Mouse (Mus musculus): ENCODE results near the gene Pik3r5.

Pik3r5 gene

DNA sequence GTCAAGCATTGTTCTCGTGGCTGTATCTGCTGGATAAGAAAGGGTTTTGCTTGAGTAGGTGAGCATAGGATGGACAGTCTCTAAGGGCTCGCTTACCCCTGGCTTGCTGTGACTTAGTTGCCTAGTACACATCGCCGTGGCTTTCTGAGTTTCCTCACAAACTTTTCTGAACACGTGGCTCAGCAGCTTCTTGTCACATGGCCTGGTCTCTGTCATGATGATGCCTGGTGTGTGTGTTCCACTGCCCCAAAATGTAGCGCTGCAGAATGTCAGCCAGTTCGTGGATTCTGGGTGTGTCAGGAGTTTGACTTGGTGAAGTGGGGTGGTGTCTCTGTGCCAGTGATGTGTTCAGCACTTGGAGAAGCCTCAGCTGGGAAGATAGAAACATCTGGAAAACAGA lies 16.4 kb downstream of the Pik3r5 start:
- DNase-seq (ENCODE audit: low read depth, low spot score), result no peak

DNA sequence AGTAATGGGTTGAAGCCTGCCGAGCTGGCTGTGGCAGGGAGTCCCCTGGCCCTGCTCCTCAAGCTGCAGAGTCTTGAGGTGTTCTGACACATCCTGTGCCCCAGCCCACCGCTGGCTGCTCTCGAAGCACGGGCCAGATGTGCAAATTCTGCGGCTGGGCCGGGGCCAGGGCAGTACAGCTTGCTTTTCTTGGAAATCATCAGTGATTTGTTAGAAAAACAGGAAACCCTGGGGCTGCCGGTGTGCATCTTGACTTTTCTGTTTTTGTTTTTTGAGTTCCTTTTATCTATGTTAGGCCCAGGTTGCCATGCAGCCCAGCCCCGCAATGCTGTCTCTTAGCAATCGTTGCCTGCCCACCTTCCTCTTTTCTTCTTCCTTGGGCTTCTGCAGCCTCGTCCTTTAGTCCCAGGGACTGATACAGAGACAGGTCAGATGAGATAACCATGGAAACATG lies 19.4 kb downstream of the Pik3r5 start:
- no peak for DNase-seq (ENCODE audit: low read depth, low spot score)

DNA sequence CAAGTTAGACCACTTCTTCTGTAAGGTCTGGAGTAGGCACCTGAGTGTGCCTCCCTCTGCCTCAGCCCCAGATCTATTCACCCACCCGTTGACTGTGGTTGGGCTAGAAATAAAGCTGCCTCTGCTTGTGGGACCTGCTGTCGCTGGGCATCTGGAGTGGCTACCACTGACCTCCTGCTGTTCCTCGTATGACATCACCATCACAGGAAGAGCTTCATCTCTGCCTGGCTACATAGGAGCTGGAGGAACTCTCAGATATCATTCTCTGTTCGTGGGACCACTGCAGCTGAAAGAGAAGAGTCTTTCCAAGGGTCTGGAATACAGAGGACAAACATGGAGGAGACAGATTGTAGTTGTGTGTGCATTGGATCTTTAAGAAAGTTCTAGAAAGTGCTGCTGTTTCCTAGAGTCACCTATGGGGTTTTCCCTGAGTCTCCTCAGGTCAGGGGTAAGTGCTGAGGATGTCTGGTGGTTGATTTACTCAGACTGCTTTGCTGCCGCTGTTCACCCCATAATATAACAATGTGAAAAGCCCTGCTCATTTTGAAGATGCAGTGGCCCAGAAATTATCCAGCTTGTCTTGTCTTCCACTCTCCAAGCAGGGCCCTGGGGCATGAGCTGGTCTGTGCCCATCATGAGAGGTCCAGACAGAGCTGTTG lies 20.0 kb downstream of the Pik3r5 start:
- DNase-seq (ENCODE audit: low read depth, low spot score), result no peak

DNA sequence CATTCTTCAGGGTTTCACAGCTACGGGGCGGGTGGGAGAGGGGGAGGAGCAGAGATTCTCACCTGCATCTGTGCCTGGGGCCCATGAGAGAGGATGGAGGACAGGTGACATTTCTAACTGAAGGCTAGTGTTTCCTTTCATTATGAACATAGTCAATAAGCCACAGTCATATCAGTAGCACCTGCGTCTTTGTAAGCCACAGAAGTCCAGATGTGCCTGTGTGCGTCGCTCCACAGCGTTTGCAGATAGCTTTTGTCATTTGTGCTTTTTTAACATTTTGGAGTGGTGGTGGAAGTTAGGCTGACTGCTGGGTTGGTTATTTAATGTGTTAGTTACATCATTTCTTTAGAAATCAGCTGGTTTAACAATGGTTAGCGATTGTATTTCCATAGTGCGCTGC lies 20.8 kb downstream of the Pik3r5 start:
- DNase-seq (ENCODE audit: low read depth, low spot score), result no peak

DNA sequence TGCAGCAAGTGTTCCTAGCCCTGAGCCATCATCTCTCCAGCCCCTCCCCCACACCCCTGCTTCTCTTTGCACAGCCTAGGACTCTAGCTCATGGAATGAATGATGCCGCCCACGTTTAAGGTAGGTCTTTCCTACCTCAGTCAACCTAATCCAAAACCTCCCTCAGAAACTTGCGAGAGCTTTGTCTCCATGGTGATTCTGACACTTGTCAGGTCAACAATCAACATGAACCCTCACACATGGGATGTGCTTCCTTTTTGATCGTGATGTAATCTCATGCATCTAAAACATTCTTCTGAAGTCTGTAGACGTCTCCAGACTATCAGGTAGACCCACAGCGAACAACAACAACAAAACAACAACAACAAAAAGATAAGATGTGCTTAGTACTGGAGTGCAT lies 21.4 kb downstream of the Pik3r5 start:
- no peak for DNase-seq (ENCODE audit: low read depth, low spot score)

DNA sequence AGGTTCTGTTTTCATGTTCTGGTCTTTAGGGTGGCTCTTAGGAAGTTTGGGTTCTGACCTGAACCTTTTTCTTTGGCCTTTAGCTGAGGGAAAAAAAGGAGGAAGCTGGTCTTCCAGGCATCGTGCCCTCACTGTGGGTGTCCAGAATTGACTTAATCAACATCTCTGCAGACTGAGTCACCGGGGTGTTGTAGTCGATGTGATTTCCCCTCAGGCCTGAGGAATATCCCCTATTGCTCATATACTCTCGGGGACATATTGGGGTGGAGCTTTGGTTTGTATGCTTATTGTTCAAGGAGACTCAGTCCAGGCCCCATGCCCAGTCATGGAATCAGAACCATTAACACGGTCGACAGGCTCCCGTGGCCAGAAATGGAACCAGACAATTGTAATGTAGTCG lies 26.2 kb downstream of the Pik3r5 start:
- DNase-seq (ENCODE audit: low read depth, low spot score), result no peak

DNA sequence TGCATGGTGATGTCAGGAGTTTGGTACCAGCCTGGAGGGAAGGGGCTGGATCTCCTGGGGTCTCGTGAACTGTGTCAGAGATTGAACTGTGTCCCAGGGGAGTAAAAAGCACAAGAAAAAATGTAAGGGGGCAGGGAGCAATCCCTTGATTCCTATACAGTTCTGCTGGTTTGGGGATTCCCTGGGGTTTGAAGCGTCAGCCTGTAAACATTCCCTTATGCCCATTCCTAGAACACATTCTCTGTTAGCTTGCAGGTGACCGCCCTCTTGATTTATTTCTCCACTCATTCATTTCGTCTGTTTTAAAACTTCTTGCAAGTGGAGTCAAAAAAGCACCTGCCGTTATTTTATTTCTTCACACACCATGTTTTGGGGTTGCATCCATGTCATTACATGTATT lies 27.1 kb downstream of the Pik3r5 start:
- no peak for DNase-seq (ENCODE audit: low read depth, low spot score)

DNA sequence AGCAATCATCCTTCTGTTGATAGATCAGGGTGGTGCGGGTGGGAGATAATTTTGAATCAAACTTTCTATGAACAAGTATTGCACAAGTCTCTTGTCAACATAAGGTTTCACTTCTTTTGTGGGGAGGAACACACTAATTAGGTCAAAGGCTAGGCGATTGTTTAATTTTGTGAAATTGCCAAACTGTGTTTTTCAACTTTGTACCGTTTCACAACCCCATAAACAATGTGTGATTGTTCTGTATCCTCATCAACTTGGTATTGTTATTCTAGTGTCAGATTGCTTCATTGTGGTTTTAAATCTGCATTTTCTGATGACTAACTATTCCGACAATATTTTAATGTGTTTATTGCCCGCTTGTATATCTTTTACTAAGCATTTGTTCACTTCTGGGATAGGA lies 27.6 kb downstream of the Pik3r5 start:
- DNase-seq (ENCODE audit: low read depth, low spot score), result no peak

DNA sequence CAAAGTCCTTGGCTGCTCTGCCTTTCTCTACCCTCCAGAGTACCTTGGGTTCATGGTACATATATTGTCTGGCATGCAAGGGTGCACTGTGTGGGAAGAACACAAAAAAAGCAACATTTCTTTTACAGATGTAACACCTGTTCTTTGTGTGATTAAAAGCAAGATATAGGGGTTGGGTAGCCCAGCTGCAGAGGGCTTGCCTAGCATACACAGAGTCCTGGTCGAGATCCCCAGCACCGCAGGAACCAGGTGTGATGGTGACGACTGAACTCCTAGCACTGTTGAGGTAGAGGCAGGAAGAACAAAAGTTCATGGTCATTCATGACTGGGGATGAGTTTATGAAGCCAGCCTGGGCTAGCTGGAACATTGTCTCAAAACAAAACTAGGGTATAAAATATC lies 30.8 kb downstream of the Pik3r5 start:
- no peak for DNase-seq (ENCODE audit: low read depth, low spot score)

DNA sequence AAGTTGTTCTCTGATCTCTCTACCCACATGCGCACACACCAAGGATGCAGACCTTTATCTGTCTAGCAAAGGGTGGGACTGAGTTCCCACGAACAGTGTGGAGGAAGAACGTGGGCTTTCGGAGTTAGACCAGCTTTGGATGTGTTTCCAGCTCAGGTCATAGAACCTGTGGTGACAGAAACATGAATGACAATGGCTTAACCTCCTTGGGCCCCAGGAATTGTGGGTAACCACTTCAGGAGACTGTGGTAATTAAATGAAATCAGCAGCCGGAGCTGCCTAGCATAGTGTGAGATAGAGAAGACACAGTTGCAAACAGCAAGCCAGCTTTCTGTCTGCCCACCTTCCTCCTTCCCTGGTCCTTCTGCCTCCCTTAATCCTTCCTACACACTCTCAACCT lies 32.3 kb downstream of the Pik3r5 start:
- no peak for DNase-seq (ENCODE audit: low read depth, low spot score)

DNA sequence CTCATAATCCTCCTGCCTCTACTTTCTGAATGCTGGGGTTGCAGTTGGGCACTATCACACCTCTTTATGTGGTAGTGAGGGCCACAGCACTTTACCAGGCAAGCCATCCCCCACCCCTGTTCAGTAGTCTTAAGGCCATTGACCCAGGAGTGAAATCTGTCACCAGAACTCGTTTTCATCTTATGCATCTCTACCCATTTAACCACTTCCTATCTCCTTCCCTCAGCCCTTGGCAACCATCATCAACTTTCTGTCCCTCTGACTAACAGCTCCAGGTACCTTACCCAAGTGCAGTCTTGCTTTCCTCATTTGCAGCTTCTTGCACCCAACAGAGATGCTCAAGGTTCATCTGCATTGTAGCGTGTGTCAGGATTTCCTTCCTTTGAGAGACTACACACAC lies 33.2 kb downstream of the Pik3r5 start:
- DNase-seq (ENCODE audit: low read depth, low spot score), result no peak

DNA sequence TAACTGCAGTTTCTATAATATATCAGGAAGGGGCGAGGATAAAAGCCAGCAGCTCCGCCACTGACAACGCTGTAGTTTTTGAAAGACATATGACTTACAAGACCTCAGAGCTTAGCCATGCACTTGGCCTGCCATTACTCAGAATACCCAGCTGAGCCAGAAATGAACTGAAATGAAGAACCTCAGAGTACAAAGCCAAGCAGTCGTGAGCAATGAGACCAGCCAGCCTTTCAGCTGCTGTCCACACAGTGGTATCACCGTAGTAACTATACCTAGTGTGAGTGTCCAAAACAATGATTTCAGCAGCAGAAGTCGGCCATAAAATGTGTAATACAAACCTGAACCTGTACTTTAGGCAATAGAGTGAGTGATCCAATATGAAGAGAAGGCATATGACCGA lies 35.5 kb downstream of the Pik3r5 start:
- no peak for DNase-seq (ENCODE audit: low read depth, low spot score)

DNA sequence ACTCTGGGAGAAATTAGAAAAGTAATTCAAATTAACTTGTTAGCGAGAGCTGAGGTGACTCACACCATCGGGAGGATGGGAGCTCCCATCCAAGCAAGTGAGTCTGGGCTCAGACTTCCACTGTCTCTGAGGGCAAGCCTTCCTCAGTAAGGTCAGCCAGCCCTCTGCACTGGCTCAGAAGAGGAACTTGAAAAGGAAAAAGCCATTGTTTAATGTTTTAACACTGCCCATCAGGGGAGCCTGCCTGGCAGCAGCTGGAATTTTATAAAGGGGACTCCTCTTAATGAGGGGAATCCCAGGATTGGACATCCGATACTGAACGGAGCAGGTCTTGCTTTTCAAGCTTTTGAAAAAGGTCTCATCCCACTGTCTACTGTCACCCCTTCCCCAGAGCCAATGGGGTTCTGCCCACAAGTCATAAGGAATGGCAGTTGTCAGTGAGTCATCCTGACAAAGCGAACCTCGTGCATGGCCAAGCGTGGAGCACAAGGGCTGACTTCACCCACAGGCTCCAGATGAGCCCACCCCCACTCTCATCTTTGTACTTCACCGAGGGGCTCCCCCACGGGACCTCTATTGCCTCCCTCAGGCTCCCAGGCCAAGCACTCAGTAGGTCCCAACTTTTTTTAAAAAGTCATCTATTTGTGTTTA lies 36.2 kb downstream of the Pik3r5 start:
- DNase-seq (ENCODE audit: low read depth, low spot score), result no peak

DNA sequence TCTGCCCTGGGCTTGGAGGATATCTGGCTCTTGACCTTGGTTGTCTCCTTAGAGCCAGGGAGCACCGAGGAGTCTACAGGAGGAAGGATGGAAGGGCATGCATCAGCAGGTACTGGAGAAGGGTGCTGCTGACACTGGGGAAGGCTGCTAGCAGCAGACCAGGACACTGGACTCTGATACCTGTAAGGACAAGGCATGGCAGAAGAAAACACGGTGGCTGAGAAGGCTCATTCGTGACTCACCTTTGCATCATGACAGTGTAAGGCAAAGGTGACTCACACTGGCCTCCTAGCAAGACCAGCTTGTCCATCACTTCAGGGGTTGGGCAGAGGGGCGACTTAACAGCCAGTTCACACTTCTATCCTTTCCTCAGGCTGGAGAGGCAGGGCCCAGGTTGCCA lies 37.0 kb downstream of the Pik3r5 start:
- no peak for DNase-seq (ENCODE audit: low read depth, low spot score)

DNA sequence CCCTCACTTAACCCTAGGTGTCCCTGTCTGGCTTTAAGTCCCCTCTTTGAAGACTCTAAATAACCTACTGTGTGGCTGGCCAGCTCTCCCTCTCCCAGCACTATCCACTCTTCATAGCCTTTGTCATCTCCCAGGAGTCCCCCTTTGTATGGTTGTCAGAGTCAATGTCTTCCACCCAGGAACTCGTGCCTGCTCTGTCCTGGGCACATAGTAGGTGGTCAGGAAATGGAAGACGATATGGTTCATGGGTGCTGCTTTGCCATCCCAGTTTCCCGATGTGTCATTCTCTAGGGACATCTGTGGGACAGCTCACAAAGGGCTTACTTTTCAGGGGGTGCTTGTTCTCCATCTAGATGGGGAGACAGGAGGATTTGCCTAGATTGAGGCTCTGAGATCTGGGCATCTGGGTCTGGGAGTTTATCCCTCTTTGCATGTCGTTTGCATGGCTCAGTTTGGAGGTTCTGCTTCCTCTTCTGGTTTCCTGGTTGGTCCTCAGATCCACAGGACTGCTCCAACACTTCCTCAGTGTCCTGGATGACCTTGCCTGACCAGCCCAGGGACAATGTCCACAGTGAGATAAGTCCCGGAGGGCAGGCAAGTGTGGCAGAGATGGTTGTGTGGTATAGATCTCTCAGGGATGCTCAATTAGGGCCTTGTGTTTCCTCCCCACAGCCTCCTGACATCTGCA lies 40.4 kb downstream of the Pik3r5 start:
- no peak for DNase-seq (ENCODE audit: low read depth, low spot score)

DNA sequence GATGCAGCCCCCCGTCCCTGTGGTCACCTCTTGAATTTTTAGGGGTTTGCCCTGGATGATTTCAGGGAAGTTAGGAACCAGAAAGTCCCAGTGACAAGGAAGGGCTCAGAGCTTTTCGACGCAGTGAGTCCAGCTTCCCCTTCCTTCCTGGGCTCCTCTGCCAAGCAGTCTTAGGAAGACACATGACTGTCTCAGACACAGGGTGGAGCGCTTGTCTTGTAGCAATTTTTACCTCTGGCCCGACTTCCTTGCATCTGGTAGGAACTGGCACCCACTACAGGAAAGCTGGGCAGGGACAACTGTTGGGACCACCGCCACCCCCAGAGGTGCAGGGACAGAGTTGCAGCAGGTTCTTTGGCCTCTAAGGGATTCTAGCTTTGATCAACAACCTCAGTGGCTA lies 42.7 kb downstream of the Pik3r5 start:
- DNase-seq (ENCODE audit: low read depth, low spot score), result no peak

DNA sequence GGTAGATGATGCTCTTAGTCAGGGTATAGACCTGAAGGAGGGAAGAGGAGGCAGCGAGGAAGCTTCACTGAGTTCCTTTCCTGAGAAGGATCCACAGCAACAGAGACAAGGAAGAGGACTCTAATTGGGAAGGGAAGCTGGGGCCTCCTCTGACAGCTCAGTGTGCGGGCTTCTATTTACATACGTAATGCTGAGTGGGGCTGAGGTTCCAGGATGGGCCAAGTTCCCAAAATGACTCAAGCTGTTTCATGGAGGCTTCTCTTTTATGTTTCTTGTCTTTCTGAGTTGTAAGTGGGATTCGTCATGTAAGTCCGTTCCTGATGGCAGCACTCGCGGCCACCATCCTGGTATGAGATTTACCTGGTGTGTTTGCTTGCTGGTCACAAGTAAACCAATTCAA lies 43.8 kb downstream of the Pik3r5 start:
- DNase-seq (ENCODE audit: low read depth, low spot score), result no peak

DNA sequence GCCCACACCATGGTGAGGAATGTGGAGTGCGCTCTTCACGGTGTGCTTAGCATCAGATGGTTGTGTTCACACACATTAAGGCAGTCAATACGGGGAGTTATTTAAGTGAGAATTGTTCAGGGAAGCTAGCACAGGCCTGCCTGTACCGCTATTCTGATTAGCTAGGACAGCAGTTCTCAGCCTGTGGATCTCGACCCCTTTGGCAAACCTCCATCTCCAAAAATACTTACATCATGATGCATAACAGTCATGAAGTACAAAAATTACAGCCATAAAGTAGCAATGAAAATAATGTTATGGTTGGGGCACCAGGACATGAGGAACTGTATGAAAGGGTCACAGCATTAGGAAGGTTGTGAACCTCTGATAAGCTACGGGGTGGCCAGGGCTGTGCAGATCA lies 45.7 kb downstream of the Pik3r5 start:
- DNase-seq (ENCODE audit: low read depth, low spot score), result no peak

DNA sequence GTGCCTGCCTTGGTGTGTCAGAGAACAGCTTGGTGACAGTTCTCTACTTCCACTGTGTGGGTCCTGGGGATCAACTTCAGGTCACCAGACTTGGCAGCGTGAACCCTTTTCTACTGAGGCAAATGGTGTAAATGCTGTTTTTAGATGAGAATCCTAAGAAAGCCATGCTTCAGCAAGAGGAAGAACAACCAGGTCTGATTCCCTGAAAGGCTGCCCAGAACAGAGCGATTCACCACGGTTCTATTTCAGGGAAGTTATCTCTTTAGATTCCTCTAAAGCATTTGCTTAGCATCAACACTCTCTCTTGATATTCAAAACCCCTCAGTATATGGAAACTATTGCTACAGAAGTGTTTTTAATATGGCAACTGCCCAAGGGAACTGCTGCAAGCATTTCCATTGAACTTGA lies 46.7 kb downstream of the Pik3r5 start:
- DNase-seq (ENCODE audit: low read depth, low spot score), result no peak

DNA sequence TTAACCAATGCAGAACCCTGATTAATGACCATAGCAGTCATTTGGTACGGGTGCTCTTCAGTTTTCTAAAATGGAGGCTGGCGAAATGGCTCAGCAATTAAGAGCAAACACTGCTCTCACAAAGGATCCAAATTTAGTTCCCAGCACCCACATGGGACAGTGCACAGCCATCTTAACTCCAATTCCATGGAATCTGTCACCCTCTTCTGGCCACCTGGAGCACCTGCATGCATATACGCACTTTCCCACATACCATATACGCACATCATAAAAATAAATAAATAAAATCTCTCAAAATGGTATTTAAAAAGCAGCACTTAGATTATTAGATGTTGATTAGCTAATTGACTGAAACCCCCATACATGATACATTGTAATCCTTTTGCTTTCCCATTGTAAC lies 48.7 kb downstream of the Pik3r5 start:
- no peak for DNase-seq (ENCODE audit: low read depth, low spot score)

DNA sequence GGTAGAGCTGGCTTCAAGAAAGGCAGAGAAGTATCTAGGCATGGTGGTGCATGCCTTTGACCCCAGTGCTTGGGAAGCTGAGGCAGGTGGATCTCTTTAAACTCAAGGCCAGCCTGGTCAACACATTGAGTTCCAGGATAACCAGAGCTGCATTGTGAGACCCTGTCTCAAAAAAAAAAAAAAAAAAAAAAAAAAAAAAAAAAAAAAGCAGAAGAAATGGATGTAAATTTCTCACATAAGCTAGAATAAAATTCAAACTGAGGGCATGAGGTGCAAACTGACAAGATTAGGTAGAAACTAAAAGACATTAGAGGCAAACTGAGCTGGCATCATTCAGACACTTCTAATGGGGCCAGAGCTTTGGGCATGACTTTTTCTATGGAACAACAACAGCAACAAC lies 50.1 kb downstream of the Pik3r5 start:
- DNase-seq (ENCODE audit: low read depth, low spot score), result no peak

DNA sequence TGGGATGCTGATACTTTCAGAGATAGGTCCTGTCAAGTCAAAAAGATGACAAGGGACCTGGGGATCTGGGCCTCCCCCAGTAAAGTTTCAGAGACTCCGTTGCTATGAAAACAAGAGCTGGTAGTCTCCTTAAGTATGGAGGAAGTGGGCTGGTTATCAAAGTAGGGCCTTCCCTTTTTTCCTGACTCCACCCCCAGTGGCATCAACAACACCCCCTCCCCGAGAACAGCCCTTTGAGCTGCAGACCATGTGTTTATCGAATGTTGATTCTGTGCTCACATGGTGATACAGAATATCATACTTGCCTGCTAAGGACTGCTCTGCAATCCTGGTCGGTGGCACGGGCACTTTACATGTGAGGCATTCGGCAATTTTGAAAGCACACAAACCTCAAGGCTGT lies 51.3 kb downstream of the Pik3r5 start:
- DNase-seq (ENCODE audit: low read depth, low spot score), result no peak

DNA sequence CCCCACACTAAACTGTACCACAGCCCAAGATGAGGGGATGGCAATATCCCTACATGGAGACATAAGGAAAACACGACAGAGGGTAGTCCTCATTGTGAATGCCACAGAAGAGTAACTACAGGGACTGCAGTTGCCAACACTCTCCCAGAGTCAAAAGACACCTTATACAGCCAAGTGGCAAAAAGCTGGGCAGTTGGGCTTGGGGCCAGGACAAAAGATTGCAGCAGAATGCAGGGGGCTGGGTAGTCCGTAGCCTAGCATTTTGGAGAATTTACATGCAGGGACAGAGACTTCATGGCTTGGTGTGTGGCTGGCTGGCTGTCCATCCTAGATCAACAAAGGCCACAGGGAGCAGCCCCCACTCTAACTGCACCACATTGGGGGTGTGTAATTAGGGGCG lies 52.5 kb downstream of the Pik3r5 start:
- no peak for DNase-seq (ENCODE audit: low read depth, low spot score)

Measured in WW6 (cell line).